Mouse (Mus musculus): ENCODE measurements around the gene Gm11077. TPM values are rescaled to one million over a fixed set of nuclear protein-coding genes. Genes with fewer than 3 reads are reported as not detected.

Gm11077 gene
- polyA plus RNA-seq, 1 experiment, result not detected

- H3K27ac ChIP-seq (ENCODE audit: insufficient read depth, low read depth, low read length), result no peak overlapping the region
- no peak for TF ChIP-seq POLR2A (IDR thresholded peaks at IDR 0.05; ENCODE audit: borderline replicate concordance, low read depth, low read length)
- no peak for TF ChIP-seq CTCF (IDR thresholded peaks at IDR 0.05; ENCODE audit: low read depth, low read length)
Observed at GRCm38 (mm10) chr6:140705132-140705531, 24.0 kb upstream of the Gm11077 start.

GRCm38 (mm10) chr6:140706056-140706455 lies 23.0 kb upstream of the Gm11077 start:
- TF ChIP-seq POLR2A (IDR thresholded peaks at IDR 0.05; ENCODE audit: borderline replicate concordance, low read depth, low read length) (no peak), CTCF (IDR thresholded peaks at IDR 0.05; ENCODE audit: low read depth, low read length) (no peak)
- Histone ChIP-seq H3K4me3 (ENCODE audit: insufficient read depth, low read length) (no peak overlapping the region), H3K27ac (ENCODE audit: insufficient read depth, low read depth, low read length) (no peak overlapping the region), H3K4me1 (ENCODE audit: control insufficient read depth, insufficient read depth, low read length) (no peaks in the 10 kb centered on the region)

More at GRCm38 (mm10) chr6:140705132-140705531, 24.0 kb upstream of the Gm11077 start:
- H3K4me1 ChIP-seq (ENCODE audit: control insufficient read depth, insufficient read depth, low read length), result no peaks in the 10 kb centered on the region
- H3K4me3 ChIP-seq (ENCODE audit: insufficient read depth, low read length), result no peak overlapping the region

- Histone ChIP-seq H3K27ac (ENCODE audit: insufficient read depth, low read depth, low read length) (no peak overlapping the region), H3K4me1 (ENCODE audit: control insufficient read depth, insufficient read depth, low read length) (no peaks in the 10 kb centered on the region), H3K4me3 (ENCODE audit: insufficient read depth, low read length) (no peak overlapping the region)
- TF ChIP-seq POLR2A (IDR thresholded peaks at IDR 0.05; ENCODE audit: borderline replicate concordance, low read depth, low read length) (no peak), CTCF (IDR thresholded peaks at IDR 0.05; ENCODE audit: low read depth, low read length) (no peak)
Observed at GRCm38 (mm10) chr6:140708059-140708458, 21.0 kb upstream of the Gm11077 start.

GRCm38 (mm10) chr6:140709415-140710107 lies 19.5 kb upstream of the Gm11077 start:
- H3K27ac ChIP-seq (ENCODE audit: insufficient read depth, low read depth, low read length), result no peak overlapping the region
- no peaks in the 10 kb centered on the region for H3K4me1 ChIP-seq (ENCODE audit: control insufficient read depth, insufficient read depth, low read length)
- no peak overlapping the region for H3K4me3 ChIP-seq (ENCODE audit: insufficient read depth, low read length)
- no peak for TF ChIP-seq POLR2A (IDR thresholded peaks at IDR 0.05; ENCODE audit: borderline replicate concordance, low read depth, low read length)
- TF ChIP-seq CTCF (IDR thresholded peaks at IDR 0.05; ENCODE audit: low read depth, low read length), result no peak

- no peak overlapping the region for H3K27ac ChIP-seq (ENCODE audit: insufficient read depth, low read depth, low read length)
- no peak overlapping the region for H3K4me3 ChIP-seq (ENCODE audit: insufficient read depth, low read length)
- no peaks in the 10 kb centered on the region for H3K4me1 ChIP-seq (ENCODE audit: control insufficient read depth, insufficient read depth, low read length)
- TF ChIP-seq CTCF (IDR thresholded peaks at IDR 0.05; ENCODE audit: low read depth, low read length), result no peak
- no peak for TF ChIP-seq POLR2A (IDR thresholded peaks at IDR 0.05; ENCODE audit: borderline replicate concordance, low read depth, low read length)
Observed at GRCm38 (mm10) chr6:140712754-140713153, 16.3 kb upstream of the Gm11077 start.

- Histone ChIP-seq H3K4me3 (ENCODE audit: insufficient read depth, low read length) (no peak overlapping the region), H3K4me1 (ENCODE audit: control insufficient read depth, insufficient read depth, low read length) (no peaks in the 10 kb centered on the region), H3K27ac (ENCODE audit: insufficient read depth, low read depth, low read length) (no peak overlapping the region)
- peak; percentile 76 for TF ChIP-seq CTCF (IDR thresholded peaks at IDR 0.05; ENCODE audit: low read depth, low read length)
- no peak for TF ChIP-seq POLR2A (IDR thresholded peaks at IDR 0.05; ENCODE audit: borderline replicate concordance, low read depth, low read length)
Observed at GRCm38 (mm10) chr6:140714905-140715365, 14.1 kb upstream of the Gm11077 start.

- H3K27ac ChIP-seq (ENCODE audit: insufficient read depth, low read depth, low read length), result no peak overlapping the region
- TF ChIP-seq POLR2A (IDR thresholded peaks at IDR 0.05; ENCODE audit: borderline replicate concordance, low read depth, low read length), result no peak
- TF ChIP-seq CTCF (IDR thresholded peaks at IDR 0.05; ENCODE audit: low read depth, low read length), result no peak
- no peak overlapping the region for H3K4me3 ChIP-seq (ENCODE audit: insufficient read depth, low read length)
- no peaks in the 10 kb centered on the region for H3K4me1 ChIP-seq (ENCODE audit: control insufficient read depth, insufficient read depth, low read length)
Observed at GRCm38 (mm10) chr6:140722058-140722457, 7.0 kb upstream of the Gm11077 start.

GRCm38 (mm10) chr6:140730669-140731401 lies 1.8 kb downstream of the Gm11077 start:
- H3K27ac ChIP-seq (ENCODE audit: insufficient read depth, low read depth, low read length), result no peak overlapping the region
- no peaks in the 10 kb centered on the region for H3K4me1 ChIP-seq (ENCODE audit: control insufficient read depth, insufficient read depth, low read length)
- no peak overlapping the region for H3K4me3 ChIP-seq (ENCODE audit: insufficient read depth, low read length)
- no peak for TF ChIP-seq CTCF (IDR thresholded peaks at IDR 0.05; ENCODE audit: low read depth, low read length)
- no peak for TF ChIP-seq POLR2A (IDR thresholded peaks at IDR 0.05; ENCODE audit: borderline replicate concordance, low read depth, low read length)

GRCm38 (mm10) chr6:140731402-140731730 lies 2.3 kb downstream of the Gm11077 start:
- H3K4me1 ChIP-seq (ENCODE audit: control insufficient read depth, insufficient read depth, low read length), result no peaks in the 10 kb centered on the region
- no peak overlapping the region for H3K4me3 ChIP-seq (ENCODE audit: insufficient read depth, low read length)
- H3K27ac ChIP-seq (ENCODE audit: insufficient read depth, low read depth, low read length), result no peak overlapping the region
- TF ChIP-seq POLR2A (IDR thresholded peaks at IDR 0.05; ENCODE audit: borderline replicate concordance, low read depth, low read length), result no peak
- TF ChIP-seq CTCF (IDR thresholded peaks at IDR 0.05; ENCODE audit: low read depth, low read length), result no peak

- Histone ChIP-seq H3K27ac (ENCODE audit: insufficient read depth, low read depth, low read length) (no peak overlapping the region), H3K4me1 (ENCODE audit: control insufficient read depth, insufficient read depth, low read length) (no peaks in the 10 kb centered on the region), H3K4me3 (ENCODE audit: insufficient read depth, low read length) (no peak overlapping the region)
- TF ChIP-seq POLR2A (IDR thresholded peaks at IDR 0.05; ENCODE audit: borderline replicate concordance, low read depth, low read length) (no peak), CTCF (IDR thresholded peaks at IDR 0.05; ENCODE audit: low read depth, low read length) (no peak)
Observed at GRCm38 (mm10) chr6:140732971-140733640, 4.0 kb downstream of the Gm11077 start.
